Mouse (Mus musculus): ENCODE results near the gene Dnm3. TPM values are rescaled to one million over a fixed set of nuclear protein-coding genes. Genes with fewer than 3 reads are reported as not detected.

The Dnm3 gene
- polyA plus RNA-seq, 1 experiment from 2014 or later = 8.0 TPM

- WGBS = 32% methylated on average over 7 of the region's 7 CpGs
- no peak for DNase-seq (ENCODE audit: low spot score)
- Histone ChIP-seq H3K27ac (replicated peaks) (peak overlapping the region; percentile 90), H3K4me1 (peaks cover 93% of the 10 kb centered on the region), H3K9me3 (no peaks in the 10 kb centered on the region), H3K4me3 (peak overlapping the region; percentile 41), H3K36me3 (replicated peaks) (no peaks in the 10 kb centered on the region), H3K27me3 (replicated peaks; ENCODE audit: low read depth, poor library complexity, severe bottlenecking) (no peaks in the 10 kb centered on the region)
These were observed 473.4 kb downstream of the Dnm3 start for GRCm38 (mm10) chr1:162004518-162004780.

GRCm38 (mm10) chr1:162003729-162004517 is 473.9 kb downstream of the Dnm3 start:
- peaks cover 93% of the 10 kb centered on the region for H3K4me1 ChIP-seq
- no peaks in the 10 kb centered on the region for H3K27me3 ChIP-seq (replicated peaks; ENCODE audit: low read depth, poor library complexity, severe bottlenecking)
- no peaks in the 10 kb centered on the region for H3K9me3 ChIP-seq
- H3K27ac ChIP-seq (replicated peaks) = peak overlapping the region; percentile 90
- WGBS = 46% methylated on average over 14 of the region's 14 CpGs
- peak overlapping the region; percentile 41 for H3K4me3 ChIP-seq
- no peak for DNase-seq (ENCODE audit: low spot score)
- no peaks in the 10 kb centered on the region for H3K36me3 ChIP-seq (replicated peaks)

- DNase-seq (ENCODE audit: low spot score) = no peak
- Histone ChIP-seq H3K27me3 (replicated peaks; ENCODE audit: low read depth, poor library complexity, severe bottlenecking) (no peaks in the 10 kb centered on the region), H3K4me1 (peaks cover 69% of the 10 kb centered on the region), H3K27ac (replicated peaks) (peak overlapping the region; percentile 90), H3K4me3 (no peak overlapping the region), H3K36me3 (replicated peaks) (no peaks in the 10 kb centered on the region), H3K9me3 (no peaks in the 10 kb centered on the region)
- 59% methylated on average over 8 of the region's 8 CpGs for WGBS
These were observed 476.5 kb downstream of the Dnm3 start for GRCm38 (mm10) chr1:162001328-162001727.

- Histone ChIP-seq H3K36me3 (replicated peaks) (no peaks in the 10 kb centered on the region), H3K4me3 (peak overlapping the region; percentile 34; the same call in 1 of the 2 replicates), H3K27ac (replicated peaks) (peak overlapping the region; percentile 90), H3K9me3 (no peaks in the 10 kb centered on the region), H3K27me3 (replicated peaks; ENCODE audit: low read depth, poor library complexity, severe bottlenecking) (no peaks in the 10 kb centered on the region), H3K4me1 (peaks cover 55% of the 10 kb centered on the region)
- WGBS = 5% methylated on average over 4 of the region's 4 CpGs
- peak; percentile 74 for DNase-seq (ENCODE audit: low spot score)
These were observed 477.9 kb downstream of the Dnm3 start for GRCm38 (mm10) chr1:161999882-162000371.

GRCm38 (mm10) chr1:161999338-161999737 is 478.5 kb downstream of the Dnm3 start:
- DNase-seq (ENCODE audit: low spot score) = no peak
- Histone ChIP-seq H3K36me3 (replicated peaks) (no peaks in the 10 kb centered on the region), H3K27ac (replicated peaks) (peak overlapping the region; percentile 90), H3K27me3 (replicated peaks; ENCODE audit: low read depth, poor library complexity, severe bottlenecking) (no peaks in the 10 kb centered on the region), H3K9me3 (no peaks in the 10 kb centered on the region), H3K4me1 (peaks cover 49% of the 10 kb centered on the region), H3K4me3 (no peak overlapping the region)
- 39% methylated on average over 5 of the region's 5 CpGs for WGBS

GRCm38 (mm10) chr1:161998781-161999180 is 479.1 kb downstream of the Dnm3 start:
- no peak for DNase-seq (ENCODE audit: low spot score)
- no peaks in the 10 kb centered on the region for H3K36me3 ChIP-seq (replicated peaks)
- H3K27ac ChIP-seq (replicated peaks) = peak overlapping the region; percentile 90; the same call in 1 of the 2 replicates
- 73% methylated on average over 4 of the region's 4 CpGs for WGBS
- H3K9me3 ChIP-seq = no peaks in the 10 kb centered on the region
- H3K4me1 ChIP-seq = peaks cover 44% of the 10 kb centered on the region
- H3K4me3 ChIP-seq = no peak overlapping the region
- no peaks in the 10 kb centered on the region for H3K27me3 ChIP-seq (replicated peaks; ENCODE audit: low read depth, poor library complexity, severe bottlenecking)

- H3K27ac ChIP-seq (replicated peaks) = no peak overlapping the region
- H3K27me3 ChIP-seq (replicated peaks; ENCODE audit: low read depth, poor library complexity, severe bottlenecking) = no peaks in the 10 kb centered on the region
These were observed 485.4 kb downstream of the Dnm3 start for GRCm38 (mm10) chr1:161992389-161992788.

GRCm38 (mm10) chr1:161991846-161992245 is 486.0 kb downstream of the Dnm3 start:
- H3K4me3 ChIP-seq = no peak overlapping the region
- H3K4me1 ChIP-seq = peaks cover 9% of the 10 kb centered on the region
- DNase-seq (ENCODE audit: low spot score) = no peak
- H3K27ac ChIP-seq (replicated peaks) = no peak overlapping the region
- H3K27me3 ChIP-seq (replicated peaks; ENCODE audit: low read depth, poor library complexity, severe bottlenecking) = no peaks in the 10 kb centered on the region
- 95% methylated on average over 11 of the region's 11 CpGs for WGBS
- H3K36me3 ChIP-seq (replicated peaks) = no peaks in the 10 kb centered on the region
- H3K9me3 ChIP-seq = no peaks in the 10 kb centered on the region

More at GRCm38 (mm10) chr1:161992389-161992788, 485.4 kb downstream of the Dnm3 start:
- H3K4me3 ChIP-seq = no peak overlapping the region
- WGBS = 91% methylated on average over 7 of the region's 7 CpGs
- no peaks in the 10 kb centered on the region for H3K36me3 ChIP-seq (replicated peaks)
- no peaks in the 10 kb centered on the region for H3K9me3 ChIP-seq
- no peak for DNase-seq (ENCODE audit: low spot score)
- peaks cover 9% of the 10 kb centered on the region for H3K4me1 ChIP-seq

GRCm38 (mm10) chr1:161990684-161991578 is 486.9 kb downstream of the Dnm3 start:
- no peaks in the 10 kb centered on the region for H3K9me3 ChIP-seq
- WGBS = 76% methylated on average over 10 of the region's 10 CpGs
- H3K27me3 ChIP-seq (replicated peaks; ENCODE audit: low read depth, poor library complexity, severe bottlenecking) = no peaks in the 10 kb centered on the region
- H3K27ac ChIP-seq (replicated peaks) = no peak overlapping the region
- no peaks in the 10 kb centered on the region for H3K36me3 ChIP-seq (replicated peaks)
- no peak for DNase-seq (ENCODE audit: low spot score)
- no peak overlapping the region for H3K4me3 ChIP-seq
- H3K4me1 ChIP-seq = peaks cover 9% of the 10 kb centered on the region

- DNase-seq (ENCODE audit: low spot score) = no peak
- WGBS = 42% methylated on average over 4 of the region's 4 CpGs
- H3K27ac ChIP-seq (replicated peaks) = no peak overlapping the region
- no peaks in the 10 kb centered on the region for H3K9me3 ChIP-seq
- no peaks in the 10 kb centered on the region for H3K27me3 ChIP-seq (replicated peaks; ENCODE audit: low read depth, poor library complexity, severe bottlenecking)
- H3K4me1 ChIP-seq = peaks cover 24% of the 10 kb centered on the region
- no peak overlapping the region for H3K4me3 ChIP-seq
- H3K36me3 ChIP-seq (replicated peaks) = no peaks in the 10 kb centered on the region
These were observed 493.8 kb downstream of the Dnm3 start for GRCm38 (mm10) chr1:161983979-161984566.

GRCm38 (mm10) chr1:161983451-161983850 is 494.4 kb downstream of the Dnm3 start:
- Histone ChIP-seq H3K36me3 (replicated peaks) (no peaks in the 10 kb centered on the region), H3K4me3 (no peak overlapping the region), H3K9me3 (no peaks in the 10 kb centered on the region), H3K27ac (replicated peaks) (peak overlapping the region; percentile 44; the same call in 1 of the 2 replicates), H3K27me3 (replicated peaks; ENCODE audit: low read depth, poor library complexity, severe bottlenecking) (no peaks in the 10 kb centered on the region), H3K4me1 (peaks cover 24% of the 10 kb centered on the region)
- 66% methylated on average over 6 of the region's 6 CpGs for WGBS
- DNase-seq (ENCODE audit: low spot score) = no peak

GRCm38 (mm10) chr1:161980626-161981298 is 497.1 kb downstream of the Dnm3 start:
- Histone ChIP-seq H3K4me3 (no peak overlapping the region), H3K36me3 (replicated peaks) (no peaks in the 10 kb centered on the region), H3K27me3 (replicated peaks; ENCODE audit: low read depth, poor library complexity, severe bottlenecking) (no peaks in the 10 kb centered on the region), H3K27ac (replicated peaks) (no peak overlapping the region), H3K4me1 (peaks cover 45% of the 10 kb centered on the region), H3K9me3 (no peaks in the 10 kb centered on the region)
- 83% methylated on average over 9 of the region's 9 CpGs for WGBS
- DNase-seq (ENCODE audit: low spot score) = no peak

Measured in embryonic facial prominence, embryonic 10.5 days (tissue).